Mouse (Mus musculus): ENCODE measurements around the gene Ostm1.

GRCm38 (mm10) chr10:42545707-42546503, 37.7 kb upstream of the Ostm1 start:
- TF ChIP-seq CTCF (IDR thresholded peaks at IDR 0.05; ENCODE audit: control insufficient read depth, insufficient read depth, insufficient read length), result no peak
- no peak for TF ChIP-seq MYOD1 (IDR thresholded peaks at IDR 0.05; ENCODE audit: control insufficient read depth, insufficient read length, low read depth)
- TF ChIP-seq MAX (IDR thresholded peaks at IDR 0.05), result no peak
- no peak for TF ChIP-seq MYOG (IDR thresholded peaks at IDR 0.05; ENCODE audit: control insufficient read depth, extremely low read depth, insufficient read length)
- no peak for TF ChIP-seq USF1 (IDR thresholded peaks at IDR 0.05; ENCODE audit: low read depth)
